Mouse (Mus musculus) liver, postnatal 0 days (tissue): ENCODE results near the gene Bspry. TPM values are rescaled to one million over a fixed set of nuclear protein-coding genes. Genes with fewer than 3 reads are reported as not detected.

Experiments
- ATAC-seq: fragments of 200-750 bp; cut with Nextera tagmentation; 2 replicates; pipeline ENCODE4 v1.8.0; 2017; ENCODE audit warnings: mild to moderate bottlenecking, moderate library complexity
- DNase-seq: peaks from one replicate; pipeline ENCODE4 v3.0.0-alpha.2; 2016
- H3K27ac ChIP-seq: fragments of 300-500 bp; sonication (generic); 2 replicates; pipeline ENCODE4 v1.5.1; 2014; ENCODE audit warnings: antibody characterized with exemption, moderate library complexity, mild to moderate bottlenecking, low read depth
- H3K27me3 ChIP-seq: fragments of 300-500 bp; sonication (generic); 2 replicates; pipeline ENCODE4 v1.6.1; 2014; ENCODE audit warnings: low read length, control low read depth, mixed read lengths; ENCODE audit not compliant: insufficient read depth
- H3K36me3 ChIP-seq: fragments of 300-500 bp; sonication (generic); replicated peaks from 2 replicates; pipeline ENCODE4 v1.6.1; 2014; ENCODE audit warnings: mild to moderate bottlenecking, control low read depth, low read length, moderate library complexity, mixed read lengths; ENCODE audit not compliant: insufficient read depth
- H3K4me1 ChIP-seq: fragments of 300-500 bp; sonication (generic); 2 replicates; pipeline ENCODE4 v1.6.1; 2014; ENCODE audit warnings: antibody characterized with exemption, mild to moderate bottlenecking, control low read depth; ENCODE audit not compliant: insufficient read depth
- H3K4me2 ChIP-seq: fragments of 300-500 bp; sonication (generic); 2 replicates; pipeline ENCODE4 v1.6.1; 2014; ENCODE audit warnings: low read depth, mild to moderate bottlenecking, low read length, moderate library complexity, mixed read lengths
- H3K4me3 ChIP-seq: fragments of 300-500 bp; sonication (generic); 2 replicates; pipeline ENCODE4 v1.5.1; 2014; ENCODE audit warnings: low read depth, low read length
- H3K9ac ChIP-seq: fragments of 300-500 bp; sonication (generic); replicated peaks from 2 replicates; pipeline ENCODE4 v1.6.1; 2014; ENCODE audit warnings: mild to moderate bottlenecking, moderate library complexity
- H3K9me3 ChIP-seq: fragments of 300-500 bp; sonication (generic); 2 replicates; pipeline ENCODE4 v1.6.1; 2016; ENCODE audit warnings: mild to moderate bottlenecking, control low read depth, low read length, mixed read lengths
- CTCF ChIP-seq: sonication (generic); IDR thresholded peaks from 2 replicates; pipeline ENCODE4 v1.5.1; 2016; ENCODE audit warnings: antibody characterized with exemption, low read depth
- EP300 ChIP-seq: IDR thresholded peaks from 2 replicates; pipeline ENCODE4 v1.6.1; 2016; ENCODE audit warnings: antibody characterized with exemption, low read depth, mild to moderate bottlenecking
- WGBS: fragments of 180-500 bp; shearing (Covaris S2); extraction: QIAGEN DNeasy Blood & Tissue Kit; methylation state at CpG from one replicate; pipeline ENCODE4 v1.1.7; 2014; ENCODE audit not compliant: insufficient replicate concordance; 5-methylcytosine and 5-hydroxymethylcytosine counted together
- polyA plus RNA-seq: library from polyadenylated mRNA; unstranded; fragments of >200 nt; fragmentation: Nextera tagmentation; extraction: Ambion mirVana; gene quantifications from 2 replicates; pipeline ENCODE4 v1.2.1, GENCODE M21; 2015

Bspry gene
- polyA plus RNA-seq, 1 experiment from 2014 or later = 0.18 TPM

GRCm38 (mm10) chr4:62519122-62519848, 39.4 kb downstream of the Bspry start:
- WGBS = 2% methylated on average over 26 of the region's 26 CpGs
- Histone ChIP-seq H3K4me2 (peak overlapping the region; percentile 84), H3K27ac (peak overlapping the region; percentile 93), H3K4me1 (peaks cover 36% of the 10 kb centered on the region), H3K27me3 (no peaks in the 10 kb centered on the region), H3K36me3 (0 out of 2 replicates have a peak, but pooled peaks cover 2% of the 10 kb centered on the region), H3K4me3 (peak overlapping the region; percentile 70), H3K9me3 (no peaks in the 10 kb centered on the region), H3K9ac (peak overlapping the region; percentile 85)
- no peak for TF ChIP-seq EP300
- no peak for TF ChIP-seq CTCF
- DNase-seq = no peak
- peak; percentile 8 for ATAC-seq

GRCm38 (mm10) chr4:62519849-62520233, 40.0 kb downstream of the Bspry start, which contains the start of gene Alad:
TSS of gene Alad (minus strand) at chr4:62519918.
- H3K4me2 ChIP-seq = peak within 1 kb of the TSS; percentile 84
- TF ChIP-seq EP300 (0 out of 2 replicates have a peak, but pooled peaks have one; percentile 39), CTCF (no peak)
- ATAC-seq (peak; percentile 63), DNase-seq (peak; percentile 91)
- H3K9me3 ChIP-seq = no peaks in the 10 kb centered on the region
- H3K27me3 ChIP-seq = no peaks in the 10 kb centered on the region
- H3K9ac ChIP-seq = peak within 1 kb of the TSS; percentile 85
- peaks cover 38% of the 10 kb centered on the region for H3K4me1 ChIP-seq
- 0 out of 2 replicates have a peak, but pooled peaks cover 2% of the 10 kb centered on the region for H3K36me3 ChIP-seq
- peak within 1 kb of the TSS; percentile 93 for H3K27ac ChIP-seq
- 0% methylated on average over 37 of the region's 37 CpGs for WGBS
- peak within 1 kb of the TSS; percentile 70 for H3K4me3 ChIP-seq

- 54% methylated on average over 2 of the region's 2 CpGs for WGBS
- peak overlapping the region; percentile 85; the same call in 1 of the 2 replicates for H3K9ac ChIP-seq
- peaks cover 31% of the 10 kb centered on the region for H3K4me1 ChIP-seq
- TF ChIP-seq CTCF (no peak), EP300 (no peak)
- no peak for DNase-seq
- H3K4me3 ChIP-seq = no peak overlapping the region
- peak overlapping the region; percentile 84 for H3K4me2 ChIP-seq
- H3K27ac ChIP-seq = peak overlapping the region; percentile 93; the same call in 1 of the 2 replicates
- 0 out of 2 replicates have a peak, but pooled peaks cover 2% of the 10 kb centered on the region for H3K36me3 ChIP-seq
- H3K27me3 ChIP-seq = no peaks in the 10 kb centered on the region
- no peaks in the 10 kb centered on the region for H3K9me3 ChIP-seq
- no peak for ATAC-seq
Measured at GRCm38 (mm10) chr4:62520892-62521400, 41.1 kb downstream of the Bspry start.

GRCm38 (mm10) chr4:62524651-62525488, 45.0 kb downstream of the Bspry start, which contains the start of the genes Pole3 and 4933430I17Rik:
TSS of gene Pole3 (minus strand) at chr4:62525068.
TSS of gene 4933430I17Rik (plus strand) at chr4:62525369.
- Histone ChIP-seq H3K27ac (peak within 1 kb of the TSS; percentile 81), H3K36me3 (0 out of 2 replicates have a peak, but pooled peaks cover 2% of the 10 kb centered on the region), H3K9me3 (no peaks in the 10 kb centered on the region), H3K9ac (peak within 1 kb of the TSS; percentile 86), H3K4me3 (peak within 1 kb of the TSS; percentile 87), H3K27me3 (no peaks in the 10 kb centered on the region), H3K4me2 (peak within 1 kb of the TSS; percentile 85), H3K4me1 (peaks cover 12% of the 10 kb centered on the region; the same call in 1 of the 2 replicates)
- under 1% methylated on average over 59 of the region's 59 CpGs for WGBS
- DNase-seq = peak; percentile 97
- TF ChIP-seq EP300 (peak; percentile 86), CTCF (no peak)
- ATAC-seq = peak; percentile 99

- Histone ChIP-seq H3K4me1 (peaks cover 10% of the 10 kb centered on the region; the same call in 1 of the 2 replicates), H3K27me3 (no peaks in the 10 kb centered on the region), H3K9ac (no peak overlapping the region), H3K4me3 (peak overlapping the region; percentile 87), H3K27ac (no peak overlapping the region), H3K4me2 (peak overlapping the region; percentile 85), H3K9me3 (no peaks in the 10 kb centered on the region), H3K36me3 (0 out of 2 replicates have a peak, but pooled peaks cover 2% of the 10 kb centered on the region)
- DNase-seq (no peak), ATAC-seq (no peak)
- no peak for TF ChIP-seq CTCF
- no peak for TF ChIP-seq EP300
- WGBS = 2% methylated on average over 10 of the region's 10 CpGs
Measured at GRCm38 (mm10) chr4:62525489-62525811, 45.6 kb downstream of the Bspry start.

GRCm38 (mm10) chr4:62526256-62526655, 46.4 kb downstream of the Bspry start:
- TF ChIP-seq EP300 (no peak), CTCF (no peak)
- Histone ChIP-seq H3K4me2 (no peak overlapping the region), H3K9me3 (no peaks in the 10 kb centered on the region), H3K27me3 (no peaks in the 10 kb centered on the region), H3K36me3 (0 out of 2 replicates have a peak, but pooled peaks cover 2% of the 10 kb centered on the region), H3K4me3 (no peak overlapping the region), H3K4me1 (peaks cover 8% of the 10 kb centered on the region; the same call in 1 of the 2 replicates), H3K9ac (no peak overlapping the region), H3K27ac (no peak overlapping the region)
- 62% methylated on average over 2 of the region's 2 CpGs for WGBS
- no peak for DNase-seq
- no peak for ATAC-seq
